Mouse (Mus musculus) hindlimb bud, embryonic 11.5 days (tissue): ENCODE data around the gene 2410131K14Rik.

Source experiments
- DNase-seq: peaks from one replicate; pipeline ENCODE4 v3.0.0-alpha.2; 2012; ENCODE audit warnings: low read depth, low spot score; ENCODE audit errors: extremely low spot score

2410131K14Rik gene

DNA sequence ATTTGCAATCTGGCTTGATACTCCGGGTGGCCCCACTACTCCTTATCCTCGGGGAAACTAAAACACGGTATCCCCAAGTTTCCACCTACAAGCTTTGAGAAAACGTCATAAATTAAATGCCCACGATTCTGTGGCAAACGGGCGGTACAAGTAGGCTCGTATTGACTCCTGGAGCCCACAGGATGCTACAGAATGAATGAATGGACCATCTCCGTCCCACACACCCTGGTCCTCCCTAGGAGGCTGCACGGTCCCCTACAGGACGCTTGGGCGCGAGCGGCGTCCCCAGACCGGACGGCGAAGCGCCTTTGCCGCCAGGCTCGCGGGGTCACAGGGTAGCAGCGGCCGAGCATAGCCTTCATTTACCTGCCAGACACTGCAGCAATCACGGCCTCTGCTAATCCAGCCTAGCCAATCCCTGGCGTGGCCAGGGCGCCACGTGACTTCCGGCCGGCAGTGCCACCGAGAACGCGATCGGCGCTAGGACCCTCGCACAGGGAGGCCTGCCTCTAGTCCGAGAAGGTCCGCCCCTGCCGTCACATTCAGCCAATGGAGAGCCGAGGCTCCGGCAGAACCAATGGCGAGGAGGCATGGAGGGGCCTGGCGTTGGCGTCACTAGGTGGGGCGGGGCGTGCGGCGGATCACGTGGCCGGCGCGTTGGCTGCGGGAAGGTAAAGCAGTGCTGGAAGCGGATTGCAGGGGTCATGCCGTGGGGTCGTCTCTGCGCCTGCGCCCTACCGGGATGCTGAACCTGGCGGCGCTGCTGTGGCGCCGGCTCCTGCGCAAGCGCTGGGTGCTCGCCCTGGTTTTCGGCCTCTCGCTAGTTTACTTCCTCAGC, at the start of gene 2410131K14Rik, which contains the start of gene Rnft2:
Gene 2410131K14Rik, plus strand, starts transcription at position 622 of the 838 bp plus-strand sequence.
Gene Rnft2, minus strand, starts transcription at position 511 of the 838 bp plus-strand sequence.
- DNase-seq, result peak; percentile 94

DNA sequence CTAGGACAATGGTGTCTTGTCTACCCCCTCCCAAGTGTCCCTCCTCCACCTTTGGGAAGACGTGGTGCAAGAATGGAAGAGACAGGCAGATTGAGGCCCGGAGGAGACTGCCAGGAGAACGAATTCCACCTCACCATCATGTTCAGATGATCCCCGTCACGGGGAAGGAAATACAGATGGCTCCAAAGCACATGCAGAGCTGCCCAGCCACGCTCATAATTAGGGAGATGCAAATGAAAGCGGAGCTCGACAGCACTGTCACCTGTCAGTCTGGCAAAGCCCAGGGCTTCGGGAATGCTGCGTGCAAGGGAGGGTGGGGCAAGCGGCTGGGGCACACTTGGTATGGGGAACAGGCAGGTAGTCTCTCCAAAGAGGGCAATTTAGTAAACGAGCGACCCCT, 47.6 kb upstream of the 2410131K14Rik start:
- DNase-seq, result no peak

DNA sequence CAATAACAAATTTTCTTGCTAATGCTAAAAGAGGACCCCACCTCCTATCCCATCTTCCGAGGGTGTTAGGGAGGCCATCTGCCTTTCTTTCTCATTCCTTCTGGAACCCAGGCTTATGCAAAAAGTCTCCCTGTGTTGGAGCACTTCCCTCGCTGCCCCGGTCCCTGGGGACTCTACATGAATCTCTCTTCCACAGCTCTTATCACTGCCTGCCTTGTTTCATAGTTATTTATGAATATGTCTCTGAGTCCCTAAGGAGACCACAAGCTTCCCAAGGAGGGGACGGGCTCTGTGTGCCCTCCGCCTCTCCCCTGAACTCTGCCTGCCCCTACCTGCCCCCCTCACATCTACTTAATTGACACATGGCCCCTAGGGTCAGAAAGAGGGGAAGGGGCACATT, 45.4 kb upstream of the 2410131K14Rik start:
- DNase-seq, result no peak

DNA sequence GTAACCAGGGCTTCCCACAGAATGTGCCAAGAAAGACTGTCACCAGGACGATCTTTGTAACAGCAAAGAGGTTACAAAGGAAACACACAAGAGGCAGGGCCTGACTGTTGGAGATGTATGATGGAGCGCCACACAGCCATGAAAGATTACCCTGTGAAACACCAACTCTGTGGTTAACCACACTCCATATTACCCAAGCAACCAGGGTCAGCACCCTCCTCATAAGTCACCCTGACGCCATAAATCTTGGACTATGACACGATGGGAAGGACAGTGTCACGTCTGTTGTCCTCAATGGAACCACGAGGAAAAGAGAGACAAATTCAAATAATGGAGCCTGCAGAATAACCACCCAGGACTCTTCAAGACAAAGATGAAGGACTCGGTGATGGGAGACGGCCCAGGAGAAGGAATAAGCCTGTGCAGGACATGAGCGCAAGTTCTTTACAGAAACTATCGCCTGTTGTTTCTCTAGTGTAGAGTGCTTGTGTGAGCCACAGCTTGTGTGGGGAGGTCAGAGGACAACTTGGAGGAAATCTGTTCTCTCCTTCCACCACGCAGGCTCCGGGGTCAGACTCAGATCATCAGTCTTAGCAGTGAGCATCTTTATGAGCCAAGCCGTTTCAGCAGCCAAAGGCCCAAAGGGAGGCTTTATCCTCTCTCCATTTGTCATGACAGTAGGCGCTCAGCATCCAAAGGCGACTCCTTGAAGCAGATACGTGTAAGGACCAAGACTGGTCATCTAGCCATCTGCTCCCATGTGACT, 40.2 kb upstream of the 2410131K14Rik start:
- DNase-seq, result no peak

DNA sequence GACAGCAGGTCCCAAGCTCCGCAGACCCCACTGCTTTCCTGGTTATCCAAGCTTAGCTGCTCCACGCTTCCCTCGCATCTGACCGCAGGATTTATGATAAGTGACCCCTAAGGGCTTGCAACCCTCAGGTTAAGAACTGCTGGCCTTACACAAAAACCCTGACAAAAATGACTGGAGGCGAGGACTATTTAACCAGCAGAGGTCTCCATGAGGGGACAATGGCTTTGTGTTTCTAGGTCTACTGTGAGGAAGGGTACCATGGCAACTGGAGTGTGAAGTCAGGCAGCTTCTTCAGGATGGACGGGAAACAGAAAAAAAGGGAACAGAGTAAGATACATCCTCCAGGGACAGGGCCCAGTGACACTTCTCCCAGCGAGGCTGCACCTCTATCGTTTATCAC, 39.2 kb upstream of the 2410131K14Rik start:
- no peak for DNase-seq

DNA sequence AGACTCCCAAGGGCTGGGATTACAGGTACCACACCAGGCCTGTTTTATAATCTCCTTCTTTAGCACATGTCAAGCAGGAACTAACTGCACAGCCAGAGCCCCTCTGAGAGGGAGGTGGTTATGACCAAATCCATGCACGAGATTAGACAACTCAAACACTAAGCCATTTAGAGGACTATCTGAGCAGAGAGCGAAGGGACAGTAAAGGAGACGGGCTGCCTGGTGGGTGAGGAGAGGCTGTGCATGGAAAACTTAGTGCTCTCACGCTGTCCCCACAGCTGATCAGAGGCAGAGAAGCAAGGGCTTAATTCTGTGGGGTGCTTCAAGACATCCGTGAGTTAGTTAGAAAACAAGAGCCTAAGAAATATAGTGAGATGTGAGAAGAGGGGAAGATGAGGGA, 31.0 kb upstream of the 2410131K14Rik start:
- no peak for DNase-seq

DNA sequence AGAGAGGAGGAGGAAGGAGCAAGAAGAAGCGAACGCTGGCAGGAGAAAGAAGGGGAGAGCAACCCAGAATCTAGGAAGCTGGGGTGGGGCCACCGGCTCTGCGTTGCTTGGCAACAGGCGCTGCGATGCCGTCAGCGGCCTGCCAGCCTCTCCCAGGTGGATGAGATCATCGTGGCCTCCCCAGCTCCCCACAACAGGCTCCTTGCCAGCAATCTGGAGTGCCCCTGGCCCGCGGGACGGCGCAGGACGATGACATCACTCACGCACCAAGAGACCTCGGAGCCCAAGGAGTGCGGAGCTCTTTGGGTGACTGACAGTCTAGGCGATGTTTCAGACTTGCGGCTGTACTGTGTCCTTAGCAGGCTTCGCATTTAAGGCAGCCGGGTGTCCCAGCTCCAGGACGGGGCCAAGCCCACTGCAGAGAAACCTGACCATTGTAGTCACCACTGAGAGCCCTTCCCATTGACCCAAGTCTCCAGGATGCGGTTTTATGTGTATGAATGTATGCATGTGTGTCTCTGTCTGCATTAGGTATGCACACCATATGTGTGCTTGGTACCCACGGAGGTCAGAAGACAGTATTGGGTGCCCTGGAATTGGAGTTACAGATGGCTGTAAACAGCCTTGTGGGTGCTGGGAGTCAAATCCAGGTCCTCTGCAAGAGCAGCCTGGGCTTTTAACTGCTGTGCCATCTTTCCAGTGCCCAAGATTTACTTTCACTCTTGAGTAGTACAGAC, 30.4 kb upstream of the 2410131K14Rik start:
- DNase-seq, result peak; percentile 5

DNA sequence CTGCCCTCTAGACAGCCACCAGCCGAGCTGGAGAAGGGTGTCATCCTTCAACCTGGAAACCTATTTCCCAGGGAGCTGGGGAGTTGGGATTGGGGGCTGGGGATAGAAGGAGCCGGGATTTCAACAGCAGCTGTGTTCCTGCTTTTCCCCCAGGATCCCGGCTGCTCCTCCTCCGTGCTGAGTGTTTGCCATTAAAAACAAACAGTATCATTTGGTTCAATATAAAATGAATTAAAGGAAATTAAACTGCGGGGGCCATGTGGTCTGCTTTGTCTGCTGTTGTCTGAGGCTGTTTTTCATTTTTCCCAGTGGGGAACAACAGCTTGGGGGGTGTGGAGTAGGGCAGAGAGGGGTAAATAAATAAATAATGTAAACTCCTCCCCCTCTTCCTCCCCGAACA, 27.6 kb upstream of the 2410131K14Rik start:
- DNase-seq, result no peak

DNA sequence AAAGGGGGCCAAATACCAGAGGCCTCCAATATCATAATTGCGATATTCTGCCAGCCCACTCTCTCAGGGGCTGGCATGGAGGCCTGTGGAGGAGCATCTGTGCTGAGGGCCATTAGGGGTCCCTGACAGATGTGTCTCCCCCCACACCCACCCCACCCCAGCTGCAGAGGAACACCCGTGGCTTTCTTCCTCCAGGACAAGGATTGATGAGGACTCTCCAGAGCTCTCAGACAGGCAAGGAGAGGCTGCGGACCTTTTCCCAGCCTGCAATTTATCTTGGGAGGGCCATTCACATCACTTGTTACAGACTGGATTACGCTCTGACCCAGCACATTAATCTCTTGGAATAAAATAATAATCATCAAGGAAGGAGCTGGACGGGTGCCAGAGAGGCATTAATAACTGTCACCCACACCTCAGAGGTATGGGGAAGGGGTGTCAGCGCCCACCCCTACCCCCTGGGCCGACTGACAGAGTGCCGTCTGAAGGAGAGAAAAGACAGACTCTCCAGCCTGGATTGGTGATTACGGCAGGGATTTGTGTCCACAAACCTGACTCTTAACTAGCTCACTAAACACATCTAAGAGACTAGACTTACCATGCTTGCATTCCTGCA, 21.8 kb upstream of the 2410131K14Rik start:
- DNase-seq, result no peak

DNA sequence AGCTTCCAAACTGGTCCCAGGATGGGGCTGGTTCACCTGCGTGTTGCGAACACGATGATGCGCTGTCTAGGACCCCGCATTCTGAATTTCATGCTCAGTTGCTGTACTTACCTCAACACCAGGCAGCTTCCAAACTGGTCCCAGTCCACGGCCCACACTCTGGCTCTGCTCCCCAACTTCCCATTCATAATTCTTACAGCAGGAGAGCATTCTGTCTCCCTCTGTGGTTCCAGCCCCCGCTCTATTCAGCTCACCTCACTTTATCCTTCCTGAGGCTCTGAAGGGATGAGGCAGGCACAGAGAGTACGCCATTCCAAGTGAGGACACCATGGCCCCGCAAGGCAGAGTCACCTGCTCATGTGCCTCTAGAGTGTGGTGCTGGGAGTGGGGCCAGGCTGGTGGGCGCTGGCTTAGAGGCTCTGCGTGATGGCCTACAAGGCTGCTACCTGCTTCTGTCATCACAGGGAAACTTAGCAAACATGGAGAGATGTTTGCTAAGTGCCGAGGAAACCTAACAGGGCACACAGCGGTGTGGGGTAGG, 14.9 kb upstream of the 2410131K14Rik start:
- DNase-seq, result no peak

DNA sequence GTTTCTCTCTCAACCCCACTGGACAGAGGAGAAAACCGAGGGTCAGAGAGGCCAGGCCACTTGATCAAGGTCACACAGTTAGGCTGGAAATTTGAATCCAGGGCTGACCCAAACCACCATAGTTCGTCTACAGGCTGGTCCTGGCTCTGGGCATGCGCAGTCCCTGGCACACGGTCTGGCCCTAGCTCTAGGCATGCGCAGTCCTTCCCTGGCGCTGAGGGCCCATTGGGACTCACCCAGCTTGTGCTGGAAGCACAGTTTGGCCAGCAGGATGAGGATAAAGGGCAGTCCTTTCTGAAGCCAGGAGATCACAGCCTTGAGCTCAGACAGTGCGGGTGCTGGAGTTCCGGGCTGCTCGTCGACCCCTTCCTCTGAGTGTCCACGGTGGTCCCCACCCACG, 8.1 kb upstream of the 2410131K14Rik start:
- no peak for DNase-seq

DNA sequence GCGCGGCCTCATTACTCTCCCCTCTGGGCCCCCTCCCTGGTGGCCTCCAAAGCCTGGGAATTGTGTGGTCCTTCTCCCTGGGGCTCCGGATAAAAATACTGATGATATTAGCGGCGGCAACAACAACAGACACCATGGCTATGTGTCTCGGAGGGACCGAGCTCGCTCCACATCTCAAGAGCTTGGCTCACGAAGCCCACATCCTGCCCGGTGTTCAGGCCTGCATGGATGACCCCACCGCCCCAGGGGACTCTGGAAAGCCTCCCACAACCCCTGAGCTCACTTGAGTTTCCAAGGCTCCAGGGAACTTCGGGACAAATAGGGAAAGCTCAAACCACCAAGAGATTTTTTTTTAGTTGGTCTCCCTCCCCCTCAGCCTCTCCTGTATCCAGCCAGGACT, 5.4 kb upstream of the 2410131K14Rik start:
- no peak for DNase-seq

DNA sequence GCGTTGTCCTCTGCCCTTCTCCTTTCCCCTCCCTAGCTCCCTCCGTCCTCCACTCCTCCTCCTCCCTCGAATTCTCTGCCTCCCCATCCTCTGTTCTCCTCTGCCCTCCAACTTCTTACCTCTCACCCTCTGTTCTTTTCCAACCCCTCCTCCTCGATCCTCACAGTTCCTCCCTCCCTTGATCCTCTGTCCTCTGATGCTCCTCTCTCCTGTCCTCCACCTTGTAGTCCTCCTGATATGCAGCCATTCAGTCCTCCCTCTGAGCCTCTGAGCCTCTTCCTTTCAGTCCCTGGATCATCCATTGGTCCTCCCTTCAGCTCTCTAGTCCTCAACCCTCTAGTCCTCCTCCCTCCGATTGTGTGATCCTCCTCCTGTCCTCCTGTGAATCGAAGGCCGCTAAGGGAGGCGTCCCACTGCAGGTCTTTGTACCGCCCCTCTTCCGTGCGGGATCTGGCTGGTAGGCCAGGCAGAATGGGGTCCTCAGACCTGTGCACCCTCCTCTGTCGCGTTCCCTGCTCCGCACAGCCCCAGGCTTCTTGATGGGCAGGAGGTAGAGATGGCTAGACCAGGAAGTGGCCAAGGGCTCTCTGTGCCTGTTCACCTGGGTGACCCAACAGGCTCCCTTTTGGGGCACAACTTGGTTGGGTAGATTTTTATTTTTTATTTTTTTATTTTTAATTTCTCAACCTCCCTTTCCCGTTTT, 730 bp downstream of the 2410131K14Rik start:
- no peak for DNase-seq

DNA sequence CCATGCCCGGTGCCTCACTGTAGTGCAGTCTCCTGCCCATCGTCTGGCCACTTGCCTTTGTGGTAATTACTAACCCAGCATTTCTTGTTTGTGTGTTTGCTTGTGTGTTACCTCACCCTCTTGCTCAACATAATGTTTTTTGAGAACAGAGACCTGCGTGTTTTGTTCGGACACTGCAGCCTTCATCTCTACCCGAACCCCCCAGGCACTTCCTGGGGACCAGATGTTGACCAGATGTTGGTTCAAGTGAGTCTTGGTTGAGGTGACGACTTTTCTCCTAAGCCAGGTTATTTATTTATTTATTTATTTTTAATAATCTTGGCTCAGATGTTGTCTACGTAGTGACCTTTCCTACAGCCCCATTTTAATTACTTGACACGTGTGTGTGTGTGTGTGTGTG, 2.4 kb downstream of the 2410131K14Rik start:
- DNase-seq, result no peak

DNA sequence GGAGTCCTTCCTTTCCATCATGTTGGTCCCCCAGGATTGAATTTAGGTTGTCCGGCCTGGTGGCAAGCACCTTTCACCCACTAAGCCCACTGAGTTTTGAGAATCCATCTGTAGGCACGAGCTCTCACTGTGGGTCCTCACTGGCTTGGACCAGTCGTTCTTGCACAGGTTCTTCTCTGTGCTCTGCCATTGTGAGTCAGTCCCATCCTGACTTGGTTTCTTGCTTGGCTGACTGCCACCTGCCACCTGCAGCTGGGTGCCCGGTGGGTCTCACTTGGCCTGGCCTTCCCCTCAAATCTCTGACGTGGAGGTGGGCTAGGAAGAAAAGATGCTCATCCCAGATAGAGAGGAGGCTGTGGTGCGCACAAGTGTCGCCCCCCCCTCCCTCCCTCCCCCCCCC, 6.0 kb downstream of the 2410131K14Rik start:
- no peak for DNase-seq

DNA sequence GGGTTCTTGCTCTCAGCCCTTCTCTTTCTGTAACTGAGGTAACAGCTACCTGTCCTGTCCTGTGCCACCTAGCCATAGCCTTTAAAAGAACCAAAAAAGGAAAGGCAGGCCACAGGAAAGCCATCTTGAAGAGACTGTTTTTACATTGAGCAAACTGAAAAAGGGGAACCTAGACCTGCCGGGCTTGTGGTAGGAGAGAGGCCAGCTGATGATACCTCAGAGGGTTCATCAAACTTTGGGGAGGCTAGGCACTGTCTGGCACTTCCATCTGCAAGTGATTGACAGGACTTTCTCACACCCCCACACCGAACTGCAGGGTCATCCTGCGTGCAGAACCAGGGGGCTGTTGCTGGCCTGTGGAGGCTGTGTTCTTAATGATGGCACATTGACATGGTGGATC, 8.5 kb downstream of the 2410131K14Rik start:
- no peak for DNase-seq

DNA sequence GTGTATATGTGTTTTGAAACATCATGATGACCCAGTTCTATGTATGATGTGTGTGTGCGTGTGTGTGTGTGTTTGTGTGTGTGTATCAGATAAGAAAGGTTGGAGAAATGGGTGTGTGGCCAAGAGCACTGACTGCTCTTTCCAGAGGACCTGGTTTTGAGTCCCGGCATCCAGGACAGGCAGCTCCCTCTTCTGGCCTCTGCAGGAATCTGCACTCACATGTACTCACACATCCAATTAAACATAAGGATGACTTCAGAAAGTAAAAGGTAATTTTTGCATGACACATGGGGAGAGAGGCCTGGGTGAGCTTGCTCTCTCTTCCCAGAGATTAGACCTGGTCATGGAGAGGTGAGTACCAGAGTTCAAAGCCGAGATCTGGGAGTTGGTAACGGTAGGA, 12.0 kb downstream of the 2410131K14Rik start:
- no peak for DNase-seq

DNA sequence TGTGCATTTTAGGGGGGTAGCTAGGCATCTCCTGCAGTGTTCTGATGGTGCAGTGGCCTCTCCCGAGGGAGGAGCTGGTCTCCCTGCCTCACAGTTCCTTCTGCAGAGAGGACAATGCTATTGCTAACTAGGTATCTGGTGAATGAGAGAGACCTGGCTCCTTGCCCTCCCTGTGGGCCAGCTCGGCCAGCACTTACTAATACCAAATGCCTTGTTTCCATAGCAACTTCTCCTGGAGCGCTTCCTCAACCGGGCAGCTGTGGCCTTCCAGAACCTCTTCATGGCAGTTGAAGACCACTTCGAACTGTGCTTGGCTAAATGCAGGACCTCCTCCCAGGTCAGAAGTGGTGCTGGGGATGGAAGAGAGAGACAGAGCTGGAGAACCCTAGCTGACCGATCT, 14.1 kb downstream of the 2410131K14Rik start:
- DNase-seq, result no peak

DNA sequence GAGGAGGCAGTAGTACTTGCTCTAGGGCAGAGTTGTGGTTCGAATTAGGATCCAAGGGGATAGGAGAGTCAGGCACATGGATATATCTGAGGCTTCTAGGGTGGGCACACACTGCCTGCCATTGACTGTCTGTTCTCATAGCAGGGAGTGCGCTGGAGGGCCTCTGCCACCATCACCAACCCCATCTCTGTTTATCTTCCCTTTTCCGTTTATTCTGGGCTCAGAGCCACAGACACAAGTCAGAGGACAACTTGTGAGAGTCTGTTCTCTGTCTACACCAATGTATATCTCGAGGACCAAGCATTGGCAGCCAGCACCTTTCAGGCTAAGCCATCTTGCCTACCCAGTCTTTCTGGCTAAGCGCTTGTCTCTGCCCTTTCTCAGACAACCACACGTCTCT, 14.6 kb downstream of the 2410131K14Rik start:
- DNase-seq, result no peak

DNA sequence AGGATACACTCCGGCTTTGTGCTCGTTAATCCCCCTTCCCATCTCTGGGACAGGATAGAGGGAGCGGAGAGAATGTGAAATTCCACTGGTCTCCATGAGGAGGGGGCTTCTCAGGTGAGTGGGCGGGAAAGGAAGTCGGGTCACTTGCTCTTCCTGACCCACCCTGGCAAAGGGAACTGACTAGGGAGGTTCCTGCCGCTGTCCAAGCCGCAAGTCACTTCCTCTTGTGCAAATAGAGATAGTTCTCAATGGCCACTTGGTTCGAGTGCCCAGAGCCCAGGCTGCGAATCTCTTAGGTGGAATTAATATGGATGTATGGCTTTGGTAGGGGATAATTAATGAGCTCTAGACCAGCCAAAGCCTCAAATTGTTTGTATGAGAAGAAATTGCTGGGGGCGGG, 15.0 kb downstream of the 2410131K14Rik start:
- DNase-seq, result no peak
